7 mouse cellular contexts compared by ENCODE assay signal in the genomic region with DNA sequence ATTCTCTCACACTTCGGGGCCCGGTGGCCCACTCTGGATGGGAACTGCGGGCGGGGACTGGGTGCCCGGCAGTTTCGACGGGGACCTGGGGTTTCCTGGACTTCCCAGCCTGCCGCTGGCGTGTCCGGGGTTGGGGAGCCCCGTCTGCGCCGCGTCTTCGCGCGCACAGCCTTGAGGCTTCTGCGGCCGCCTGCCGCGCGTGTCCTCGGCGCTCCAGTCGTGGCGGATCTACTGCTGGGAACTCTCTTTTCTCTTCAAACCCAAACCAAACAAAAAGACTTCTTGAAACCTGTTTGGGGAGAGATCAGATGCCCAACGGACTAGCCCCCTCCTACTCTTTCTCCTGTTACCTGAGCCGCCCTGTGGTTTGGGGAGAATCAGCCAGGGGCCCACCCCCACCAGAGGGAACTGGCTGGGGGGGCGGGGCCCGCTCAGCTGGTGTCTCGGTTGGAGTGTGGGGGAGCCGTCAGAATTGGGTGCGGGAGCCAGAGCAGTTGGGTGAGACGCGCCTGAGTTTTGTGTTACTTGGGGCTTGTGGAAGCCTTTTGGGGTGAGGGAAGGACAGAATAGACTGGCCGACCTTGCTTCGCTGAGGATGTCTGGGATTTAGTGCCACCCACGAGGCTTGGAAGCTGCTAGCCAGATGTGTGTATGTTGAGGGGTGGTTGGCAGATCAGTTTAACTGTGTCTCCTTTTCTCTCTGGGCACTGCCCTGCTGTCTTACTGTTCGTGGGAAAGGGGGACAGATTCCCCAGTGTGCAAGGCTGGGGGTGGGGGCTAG. TPM values are rescaled to one million over a fixed set of nuclear protein-coding genes. Genes with fewer than 3 reads are reported as not detected.
DNase-seq lines count a peak whose midpoint lies in the region; ATAC-seq lines count a peak whose summit lies in the region.

No protein-coding gene starts in this region.

- no peaks in the 10 kb centered on the region for H3K9me3 ChIP-seq in embryonic facial prominence, embryonic 13.5 days
- H3K9me3 ChIP-seq in hindbrain, embryonic 13.5 days = no peaks in the 10 kb centered on the region
- no peaks in the 10 kb centered on the region for H3K9me3 ChIP-seq in liver, embryonic 13.5 days (replicated peaks)
- H3K9me3 ChIP-seq in neural tube, embryonic 12.5 days = no peaks in the 10 kb centered on the region

- H3K27ac ChIP-seq in embryonic facial prominence, embryonic 13.5 days = peak overlapping the region; percentile 100
- H3K27ac ChIP-seq in hindbrain, embryonic 13.5 days = peak overlapping the region; percentile 76
- peak overlapping the region; percentile 29; the same call in 1 of the 2 replicates for H3K27ac ChIP-seq in liver, embryonic 13.5 days
- H3K27ac ChIP-seq in neural tube, embryonic 12.5 days = peak overlapping the region; percentile 46; the same call in 1 of the 2 replicates

- H3K4me1 ChIP-seq in embryonic facial prominence, embryonic 13.5 days = peaks cover 86% of the 10 kb centered on the region
- H3K4me1 ChIP-seq in hindbrain, embryonic 13.5 days (replicated peaks) = peaks cover 77% of the 10 kb centered on the region
- peaks cover 79% of the 10 kb centered on the region for H3K4me1 ChIP-seq in liver, embryonic 13.5 days (replicated peaks)
- H3K4me1 ChIP-seq in neural tube, embryonic 12.5 days = peaks cover 78% of the 10 kb centered on the region

- 0 out of 2 replicates have a peak, but pooled peaks cover 5% of the 10 kb centered on the region for H3K36me3 ChIP-seq in embryonic facial prominence, embryonic 13.5 days
- H3K36me3 ChIP-seq in hindbrain, embryonic 13.5 days = no peaks in the 10 kb centered on the region
- no peaks in the 10 kb centered on the region for H3K36me3 ChIP-seq in liver, embryonic 13.5 days
- no peaks in the 10 kb centered on the region for H3K36me3 ChIP-seq in neural tube, embryonic 12.5 days

- DNase-seq in 416B (ENCODE audit: low read depth) = peak; percentile 62
- peak; percentile 80 to 83 for DNase-seq in B cell, adult 2 months
- no peak for DNase-seq in liver, embryonic 13.5 days
- no peak for DNase-seq in right cerebral cortex, postnatal 36 days (ENCODE audit: low spot score in 2 of 2)

- peak overlapping the region; percentile 93 for H3K9ac ChIP-seq in embryonic facial prominence, embryonic 13.5 days
- peak overlapping the region; percentile 83 for H3K9ac ChIP-seq in hindbrain, embryonic 13.5 days
- H3K9ac ChIP-seq in liver, embryonic 13.5 days = peak overlapping the region; percentile 73
- H3K9ac ChIP-seq in neural tube, embryonic 12.5 days = peak overlapping the region; percentile 78

- H3K4me3 ChIP-seq in embryonic facial prominence, embryonic 13.5 days = peak overlapping the region; percentile 78
- peak overlapping the region; percentile 63 for H3K4me3 ChIP-seq in hindbrain, embryonic 13.5 days
- H3K4me3 ChIP-seq in liver, embryonic 13.5 days (replicated peaks) = peak overlapping the region; percentile 66
- peak overlapping the region; percentile 61 for H3K4me3 ChIP-seq in neural tube, embryonic 12.5 days

- no peak for ATAC-seq in embryonic facial prominence, embryonic 13.5 days (ENCODE audit: insufficient number of reproducible peaks, insufficient read depth, low FRiP score, low TSS enrichment, low read depth)
- ATAC-seq in hindbrain, embryonic 13.5 days (ENCODE audit: low FRiP score) = no peak; the same call in 1 of the 2 replicates
- peak; percentile 5 for ATAC-seq in liver, embryonic 13.5 days (ENCODE audit: low read depth)
- ATAC-seq in neural tube, embryonic 12.5 days (ENCODE audit: low FRiP score, low read depth) = no peak

- no peaks in the 10 kb centered on the region for H3K27me3 ChIP-seq in embryonic facial prominence, embryonic 13.5 days
- H3K27me3 ChIP-seq in hindbrain, embryonic 13.5 days = peaks cover 9% of the 10 kb centered on the region; the same call in 1 of the 2 replicates
- H3K27me3 ChIP-seq in liver, embryonic 13.5 days = peaks cover 81% of the 10 kb centered on the region
- H3K27me3 ChIP-seq in neural tube, embryonic 12.5 days (replicated peaks) = no peaks in the 10 kb centered on the region

- H3K4me2 ChIP-seq in embryonic facial prominence, embryonic 13.5 days = peak overlapping the region; percentile 91
- H3K4me2 ChIP-seq in hindbrain, embryonic 13.5 days = peak overlapping the region; percentile 94
- H3K4me2 ChIP-seq in liver, embryonic 13.5 days = peak overlapping the region; percentile 89
- H3K4me2 ChIP-seq in neural tube, embryonic 12.5 days (replicated peaks) = peak overlapping the region; percentile 93

- under 1% methylated on average over 39 of the region's 39 CpGs for WGBS in embryonic facial prominence, embryonic 13.5 days
- under 1% methylated on average over 39 of the region's 39 CpGs for WGBS in hindbrain, embryonic 13.5 days
- 1% methylated on average over 39 of the region's 39 CpGs for WGBS in liver, embryonic 13.5 days (ENCODE audit: insufficient replicate concordance)
- under 1% methylated on average over 39 of the region's 39 CpGs for WGBS in neural tube, embryonic 12.5 days

RNA-seq across cellular contexts. Expression of gene Rara, which starts 10.5 kb away (rescaled TPM):
- polyA plus RNA-seq in embryonic facial prominence, embryonic 13.5 days (2015; fragmentation: Nextera tagmentation; extraction: Ambion mirVana) = 39.4 and 44.7 TPM in 2 replicates
- 17.1 and 20.3 TPM in 2 replicates for polyA plus RNA-seq in hindbrain, embryonic 13.5 days (2015; fragmentation: Nextera tagmentation; extraction: Ambion mirVana)
- 3.4 and 3.8 TPM in 2 replicates for polyA plus RNA-seq in liver, embryonic 13.5 days (2015; fragmentation: Nextera tagmentation; extraction: Ambion mirVana)
- 51.1 and 52.5 TPM in 2 replicates for polyA plus RNA-seq in neural tube, embryonic 12.5 days (2016; fragmentation: Nextera tagmentation; extraction: Ambion mirVana)

RNA-seq across cellular contexts. Expression of gene Cdc6, which starts 30.5 kb away (rescaled TPM):
- polyA plus RNA-seq in embryonic facial prominence, embryonic 13.5 days (2015; fragmentation: Nextera tagmentation; extraction: Ambion mirVana) = 26.9 and 31.5 TPM in 2 replicates
- polyA plus RNA-seq in hindbrain, embryonic 13.5 days (2015; fragmentation: Nextera tagmentation; extraction: Ambion mirVana) = 5.9 and 6.0 TPM in 2 replicates
- 69.1 and 79.8 TPM in 2 replicates for polyA plus RNA-seq in liver, embryonic 13.5 days (2015; fragmentation: Nextera tagmentation; extraction: Ambion mirVana)
- 18.4 and 19.2 TPM in 2 replicates for polyA plus RNA-seq in neural tube, embryonic 12.5 days (2016; fragmentation: Nextera tagmentation; extraction: Ambion mirVana)

RNA-seq across cellular contexts. Expression of gene Gjd3, which starts 44.7 kb away (rescaled TPM):
- 0.34 and 0.44 TPM in 2 replicates for polyA plus RNA-seq in embryonic facial prominence, embryonic 13.5 days (2015; fragmentation: Nextera tagmentation; extraction: Ambion mirVana)
- polyA plus RNA-seq in hindbrain, embryonic 13.5 days (2015; fragmentation: Nextera tagmentation; extraction: Ambion mirVana) = 1.5 and 1.6 TPM in 2 replicates
- not detected in 2 replicates for polyA plus RNA-seq in liver, embryonic 13.5 days (2015; fragmentation: Nextera tagmentation; extraction: Ambion mirVana)
- polyA plus RNA-seq in neural tube, embryonic 12.5 days (2016; fragmentation: Nextera tagmentation; extraction: Ambion mirVana) = 1.8 and 2.0 TPM in 2 replicates

Comparison
In these comparisons a context has a peak if more than half of its experiments do, and no peak if none do; other contexts are left out.
1. DNase-seq: peak in 416B (single experiment) and B cell, adult 2 months (2 of 2); none in liver, embryonic 13.5 days (single experiment) and right cerebral cortex, postnatal 36 days (0 of 2).
2. H3K27ac ChIP-seq: peak in every context shown above with its lines; median percentile 100 in embryonic facial prominence, embryonic 13.5 days; 76 in hindbrain, embryonic 13.5 days; 46 in neural tube, embryonic 12.5 days; 29 in liver, embryonic 13.5 days.
3. Peak in every context shown above with its lines, with median percentiles within 50 percentile points of each other: H3K4me2 ChIP-seq, H3K4me3 ChIP-seq and H3K9ac ChIP-seq.